Mouse (Mus musculus) midbrain, embryonic 14.5 days (tissue): ENCODE measurements around the gene 4933427D14Rik. TPM values are rescaled to one million over a fixed set of nuclear protein-coding genes. Genes with fewer than 3 reads are reported as not detected.

ENCODE experiments used
- ATAC-seq: fragments of 200-750 bp; cut with Nextera tagmentation; 2 replicates; pipeline ENCODE4 v1.8.0; 2017; ENCODE audit warnings: moderate number of reproducible peaks, moderate library complexity; ENCODE audit not compliant: low FRiP score, low TSS enrichment
- DNase-seq: peaks from one replicate; pipeline ENCODE4 v3.0.0-alpha.2; 2015
- H3K27ac ChIP-seq: fragments of 300-500 bp; sonication (generic); replicated peaks from 2 replicates; pipeline ENCODE4 v1.5.1; 2014; ENCODE audit warnings: mild to moderate bottlenecking, low read depth, low read length, moderate library complexity
- H3K27me3 ChIP-seq: fragments of 300-500 bp; sonication (generic); 2 replicates; pipeline ENCODE4 v1.6.1; 2014; ENCODE audit warnings: low read length, control low read depth, mixed read lengths; ENCODE audit not compliant: control insufficient read depth, insufficient read depth
- H3K36me3 ChIP-seq: fragments of 300-500 bp; sonication (generic); 2 replicates; pipeline ENCODE4 v1.6.1; 2014; ENCODE audit warnings: low read length, control low read depth; ENCODE audit not compliant: control insufficient read depth, insufficient read depth
- H3K4me1 ChIP-seq: fragments of 300-500 bp; sonication (generic); 2 replicates; pipeline ENCODE4 v1.6.1; 2014; ENCODE audit warnings: mild to moderate bottlenecking, antibody characterized with exemption, low read length, control low read depth; ENCODE audit not compliant: control insufficient read depth, insufficient read depth
- H3K4me2 ChIP-seq: fragments of 300-500 bp; sonication (generic); 2 replicates; pipeline ENCODE4 v1.6.1; 2014; ENCODE audit warnings: mild to moderate bottlenecking, low read length, moderate library complexity
- H3K4me3 ChIP-seq: fragments of 300-500 bp; sonication (generic); replicated peaks from 2 replicates; pipeline ENCODE4 v1.5.1; 2014; ENCODE audit warnings: low read depth, low read length
- H3K9ac ChIP-seq: fragments of 300-500 bp; sonication (generic); replicated peaks from 2 replicates; pipeline ENCODE4 v1.6.1; 2014; ENCODE audit warnings: mild to moderate bottlenecking, low read length, moderate library complexity
- H3K9me3 ChIP-seq: fragments of 300-500 bp; sonication (generic); 2 replicates; pipeline ENCODE4 v1.6.1; 2016; ENCODE audit warnings: low read length, control low read depth, mixed read lengths; ENCODE audit not compliant: control insufficient read depth
- WGBS: fragments of 180-500 bp; shearing (Covaris S2); extraction: QIAGEN DNeasy Blood & Tissue Kit; methylation state at CpG from one replicate; pipeline ENCODE4 v1.1.7; 2014; 5-methylcytosine and 5-hydroxymethylcytosine counted together
- polyA plus RNA-seq: library from polyadenylated mRNA; unstranded; fragments of >200 nt; fragmentation: Nextera tagmentation; extraction: Ambion mirVana; gene quantifications from 2 replicates; pipeline ENCODE4 v1.2.1, GENCODE M21; 2014

The 4933427D14Rik gene
- polyA plus RNA-seq, 1 experiment from 2014 or later: 22.2 TPM

GRCm38 (mm10) chr11:72132266-72132665 is 75.0 kb downstream of the 4933427D14Rik start:
- peak; percentile 49 for DNase-seq
- 28% methylated on average over 3 of the region's 3 CpGs for WGBS
- no peak overlapping the region for H3K27ac ChIP-seq

GRCm38 (mm10) chr11:72131697-72132096 is 75.6 kb downstream of the 4933427D14Rik start:
- peaks cover 19% of the 10 kb centered on the region for H3K27me3 ChIP-seq
- H3K9ac ChIP-seq: no peak overlapping the region
- H3K4me3 ChIP-seq: no peak overlapping the region
- H3K4me1 ChIP-seq: peaks cover 12% of the 10 kb centered on the region; the same call in 1 of the 2 replicates
- no peaks in the 10 kb centered on the region for H3K9me3 ChIP-seq
- no peak for DNase-seq
- H3K4me2 ChIP-seq: no peak overlapping the region
- ATAC-seq: no peak
- 96% methylated on average over 1 of the region's 1 CpGs for WGBS
- no peak overlapping the region for H3K27ac ChIP-seq
- no peaks in the 10 kb centered on the region for H3K36me3 ChIP-seq

More at GRCm38 (mm10) chr11:72132266-72132665, 75.0 kb downstream of the 4933427D14Rik start:
- Histone ChIP-seq H3K4me2 (no peak overlapping the region), H3K4me1 (peaks cover 12% of the 10 kb centered on the region; the same call in 1 of the 2 replicates), H3K9me3 (no peaks in the 10 kb centered on the region), H3K9ac (no peak overlapping the region), H3K36me3 (no peaks in the 10 kb centered on the region), H3K4me3 (no peak overlapping the region), H3K27me3 (peaks cover 25% of the 10 kb centered on the region)
- ATAC-seq: no peak

- WGBS: 78% methylated on average over 3 of the region's 3 CpGs
Measured at GRCm38 (mm10) chr11:72130905-72131304, 76.4 kb downstream of the 4933427D14Rik start.

GRCm38 (mm10) chr11:72130472-72130871 is 76.8 kb downstream of the 4933427D14Rik start:
- Histone ChIP-seq H3K9me3 (no peaks in the 10 kb centered on the region), H3K36me3 (no peaks in the 10 kb centered on the region), H3K4me3 (no peak overlapping the region), H3K4me1 (peaks cover 8% of the 10 kb centered on the region; the same call in 1 of the 2 replicates), H3K9ac (no peak overlapping the region), H3K27me3 (peaks cover 14% of the 10 kb centered on the region), H3K4me2 (no peak overlapping the region), H3K27ac (no peak overlapping the region)
- 61% methylated on average over 3 of the region's 3 CpGs for WGBS
- DNase-seq (no peak), ATAC-seq (no peak)

More at GRCm38 (mm10) chr11:72130905-72131304, 76.4 kb downstream of the 4933427D14Rik start:
- no peak overlapping the region for H3K27ac ChIP-seq
- DNase-seq (no peak), ATAC-seq (no peak)
- no peaks in the 10 kb centered on the region for H3K9me3 ChIP-seq
- no peak overlapping the region for H3K9ac ChIP-seq
- no peak overlapping the region for H3K4me2 ChIP-seq
- H3K36me3 ChIP-seq: no peaks in the 10 kb centered on the region
- peaks cover 14% of the 10 kb centered on the region for H3K27me3 ChIP-seq
- peaks cover 10% of the 10 kb centered on the region; the same call in 1 of the 2 replicates for H3K4me1 ChIP-seq
- H3K4me3 ChIP-seq: no peak overlapping the region

GRCm38 (mm10) chr11:72130021-72130420 is 77.2 kb downstream of the 4933427D14Rik start:
- Histone ChIP-seq H3K27ac (no peak overlapping the region), H3K27me3 (peaks cover 14% of the 10 kb centered on the region), H3K4me1 (peaks cover 4% of the 10 kb centered on the region; the same call in 1 of the 2 replicates), H3K36me3 (no peaks in the 10 kb centered on the region), H3K9me3 (no peaks in the 10 kb centered on the region), H3K4me3 (no peak overlapping the region), H3K4me2 (no peak overlapping the region), H3K9ac (no peak overlapping the region)
- no peak for DNase-seq
- ATAC-seq: no peak
- 12% methylated on average over 11 of the region's 11 CpGs for WGBS

- H3K4me3 ChIP-seq: no peak overlapping the region
Measured at GRCm38 (mm10) chr11:72129032-72129894, 78.0 kb downstream of the 4933427D14Rik start.

GRCm38 (mm10) chr11:72127450-72128189 is 79.6 kb downstream of the 4933427D14Rik start:
- DNase-seq: no peak
- ATAC-seq: no peak
- Histone ChIP-seq H3K9ac (no peak overlapping the region), H3K36me3 (no peaks in the 10 kb centered on the region), H3K27me3 (no peaks in the 10 kb centered on the region), H3K27ac (no peak overlapping the region), H3K4me2 (no peak overlapping the region), H3K4me1 (peaks cover 3% of the 10 kb centered on the region; the same call in 1 of the 2 replicates), H3K4me3 (no peak overlapping the region), H3K9me3 (no peaks in the 10 kb centered on the region)
- 70% methylated on average over 5 of the region's 5 CpGs for WGBS

More at GRCm38 (mm10) chr11:72129032-72129894, 78.0 kb downstream of the 4933427D14Rik start:
- no peak overlapping the region for H3K4me2 ChIP-seq
- ATAC-seq: no peak
- no peaks in the 10 kb centered on the region for H3K36me3 ChIP-seq
- no peak overlapping the region for H3K9ac ChIP-seq
- 74% methylated on average over 8 of the region's 8 CpGs for WGBS
- peaks cover 6% of the 10 kb centered on the region for H3K27me3 ChIP-seq
- H3K9me3 ChIP-seq: no peaks in the 10 kb centered on the region
- H3K4me1 ChIP-seq: peaks cover 3% of the 10 kb centered on the region; the same call in 1 of the 2 replicates
- H3K27ac ChIP-seq: no peak overlapping the region
- no peak for DNase-seq

- no peak for ATAC-seq
- no peaks in the 10 kb centered on the region for H3K9me3 ChIP-seq
- H3K27me3 ChIP-seq: no peaks in the 10 kb centered on the region
- H3K27ac ChIP-seq: no peak overlapping the region
- peaks cover 3% of the 10 kb centered on the region; the same call in 1 of the 2 replicates for H3K4me1 ChIP-seq
- no peak for DNase-seq
- no peak overlapping the region for H3K9ac ChIP-seq
- no peak overlapping the region for H3K4me3 ChIP-seq
- H3K4me2 ChIP-seq: no peak overlapping the region
- H3K36me3 ChIP-seq: no peaks in the 10 kb centered on the region
- 80% methylated on average over 3 of the region's 3 CpGs for WGBS
Measured at GRCm38 (mm10) chr11:72125781-72126180, 81.5 kb downstream of the 4933427D14Rik start.
